21 mouse cellular contexts compared by ENCODE assay signal in genomic region chr9:77954981-77955380, GRCm38 (mm10). TPM values are rescaled to one million over a fixed set of nuclear protein-coding genes. Genes with fewer than 3 reads are reported as not detected.
A peak's percentile ranks its signal among the peaks of the same experiment; 100 is the strongest.
DNase-seq lines count a peak whose midpoint lies in the region; ATAC-seq and TF ChIP-seq lines count a peak whose summit lies in the region.
"Had no signal": no experiment of that assay in that cellular context is flagged by ENCODE, and none has a peak within 500 bp of the region (broad histone marks: within the 10 kb centered on the region; RNA-seq: fewer than 3 reads in every experiment).

No protein-coding gene starts in this region.

- H3K9me3 ChIP-seq in embryonic facial prominence, embryonic 13.5 days = no peaks in the 10 kb centered on the region
- no peaks in the 10 kb centered on the region for H3K9me3 ChIP-seq in embryonic facial prominence, embryonic 10.5 days
- no peaks in the 10 kb centered on the region for H3K9me3 ChIP-seq in kidney, postnatal 0 days (replicated peaks; ENCODE audit: low read length)
- no peaks in the 10 kb centered on the region for H3K9me3 ChIP-seq in lung, postnatal 0 days (ENCODE audit: low read length)
- no peaks in the 10 kb centered on the region for H3K9me3 ChIP-seq in midbrain, embryonic 16.5 days (replicated peaks; ENCODE audit: control insufficient read depth, low read length, poor library complexity, severe bottlenecking)
- H3K9me3 ChIP-seq: forebrain, embryonic 10.5 days; hindbrain, embryonic 13.5 days; midbrain, embryonic 12.5 days; neural tube, embryonic 12.5 days had no signal

- TF ChIP-seq CTCF in kidney, postnatal 0 days (IDR thresholded peaks at IDR 0.05; ENCODE audit: low read depth) = no peak
- TF ChIP-seq CTCF in lung, postnatal 0 days (IDR thresholded peaks at IDR 0.05) = no peak
- TF ChIP-seq CTCF in lung, adult 2 months (IDR thresholded peaks at IDR 0.05; ENCODE audit: insufficient read depth, low read length) = no peak

- no peak for DNase-seq in embryonic facial prominence, embryonic 10.5 days (ENCODE audit: low spot score)
- DNase-seq in kidney, postnatal 0 days (ENCODE audit: low spot score) = peak; percentile 24
- DNase-seq in kidney, adult 11 months = no peak
- DNase-seq in lung, postnatal 0 days (ENCODE audit: low spot score) = no peak
- no peak for DNase-seq in lung, adult 2 months
- DNase-seq in frontal cortex, postnatal 25 days (ENCODE audit: low spot score in 2 of 2) = no peak
- DNase-seq: B cell, adult 2 months; cerebellum, adult 18-20 months; cerebellum, postnatal 25 days; embryo, embryonic 11 days; heart, adult 18-20 months; heart, postnatal 10 days; kidney, adult 9 months; kidney, postnatal 4 days; thymus, postnatal 14 days had no signal

- H3K27me3 ChIP-seq in embryonic facial prominence, embryonic 13.5 days = no peaks in the 10 kb centered on the region
- H3K27me3 ChIP-seq in embryonic facial prominence, embryonic 10.5 days (replicated peaks; ENCODE audit: low read depth, poor library complexity, severe bottlenecking) = no peaks in the 10 kb centered on the region
- no peaks in the 10 kb centered on the region for H3K27me3 ChIP-seq in kidney, postnatal 0 days (ENCODE audit: insufficient read depth, low read length)
- no peaks in the 10 kb centered on the region for H3K27me3 ChIP-seq in lung, postnatal 0 days (replicated peaks; ENCODE audit: insufficient read depth, low read length)
- H3K27me3 ChIP-seq in midbrain, embryonic 16.5 days (ENCODE audit: control insufficient read depth, insufficient read depth, low read depth, low read length) = no peaks in the 10 kb centered on the region
- H3K27me3 ChIP-seq: hindbrain, embryonic 13.5 days; midbrain, embryonic 12.5 days; neural tube, embryonic 12.5 days had no signal

- H3K27ac ChIP-seq in embryonic facial prominence, embryonic 13.5 days = peak overlapping the region; percentile 17; the same call in 1 of the 2 replicates
- no peak overlapping the region for H3K27ac ChIP-seq in embryonic facial prominence, embryonic 10.5 days (replicated peaks)
- H3K27ac ChIP-seq in kidney, postnatal 0 days = no peak overlapping the region
- peak overlapping the region; percentile 34 for H3K27ac ChIP-seq in lung, postnatal 0 days (ENCODE audit: low read length)
- H3K27ac ChIP-seq in midbrain, embryonic 16.5 days (ENCODE audit: low read length) = no peak overlapping the region
- H3K27ac ChIP-seq: forebrain, embryonic 10.5 days; hindbrain, embryonic 13.5 days; midbrain, embryonic 12.5 days; neural tube, embryonic 12.5 days had no signal

- H3K4me2 ChIP-seq in embryonic facial prominence, embryonic 13.5 days = no peak overlapping the region
- H3K4me2 ChIP-seq in kidney, postnatal 0 days (ENCODE audit: low read length) = no peak overlapping the region
- H3K4me2 ChIP-seq in lung, postnatal 0 days (replicated peaks; ENCODE audit: low read depth, low read length) = no peak overlapping the region
- no peak overlapping the region for H3K4me2 ChIP-seq in midbrain, embryonic 16.5 days (ENCODE audit: low read length)
- H3K4me2 ChIP-seq: hindbrain, embryonic 13.5 days; midbrain, embryonic 12.5 days; neural tube, embryonic 12.5 days had no signal

- H3K36me3 ChIP-seq in embryonic facial prominence, embryonic 13.5 days = peaks cover 10% of the 10 kb centered on the region
- peaks cover 32% of the 10 kb centered on the region for H3K36me3 ChIP-seq in embryonic facial prominence, embryonic 10.5 days (replicated peaks)
- 0 out of 2 replicates have a peak, but pooled peaks cover 4% of the 10 kb centered on the region for H3K36me3 ChIP-seq in kidney, postnatal 0 days (ENCODE audit: insufficient read depth, low read length)
- H3K36me3 ChIP-seq in lung, postnatal 0 days (ENCODE audit: insufficient read depth, low read length) = peaks cover 10% of the 10 kb centered on the region; the same call in 1 of the 2 replicates
- H3K36me3 ChIP-seq in midbrain, embryonic 16.5 days (ENCODE audit: control insufficient read depth, insufficient read depth, low read length) = no peaks in the 10 kb centered on the region

- H3K9ac ChIP-seq in embryonic facial prominence, embryonic 13.5 days = no peak overlapping the region
- no peak overlapping the region for H3K9ac ChIP-seq in kidney, postnatal 0 days (ENCODE audit: low read depth, low read length)
- H3K9ac ChIP-seq in lung, postnatal 0 days (replicated peaks; ENCODE audit: low read depth) = no peak overlapping the region
- H3K9ac ChIP-seq in midbrain, embryonic 16.5 days (ENCODE audit: low read depth, low read length) = no peak overlapping the region
- H3K9ac ChIP-seq: hindbrain, embryonic 13.5 days; midbrain, embryonic 12.5 days; neural tube, embryonic 12.5 days had no signal

- H3K4me3 ChIP-seq in embryonic facial prominence, embryonic 13.5 days = no peak overlapping the region
- H3K4me3 ChIP-seq in embryonic facial prominence, embryonic 10.5 days = no peak overlapping the region
- H3K4me3 ChIP-seq in kidney, postnatal 0 days (replicated peaks; ENCODE audit: low read depth, low read length) = no peak overlapping the region
- no peak overlapping the region for H3K4me3 ChIP-seq in lung, postnatal 0 days (ENCODE audit: low read depth, low read length)
- H3K4me3 ChIP-seq in lung, adult 2 months (replicated peaks; ENCODE audit: extremely low read depth, low read depth, low read length) = no peak overlapping the region
- H3K4me3 ChIP-seq in midbrain, embryonic 16.5 days (ENCODE audit: low read depth, low read length) = no peak overlapping the region
- H3K4me3 ChIP-seq: forebrain, embryonic 10.5 days; hindbrain, embryonic 13.5 days; midbrain, embryonic 12.5 days; neural tube, embryonic 12.5 days had no signal

- no peak for TF ChIP-seq EP300 in lung, postnatal 0 days (IDR thresholded peaks at IDR 0.05)

- peaks cover 43% of the 10 kb centered on the region for H3K4me1 ChIP-seq in embryonic facial prominence, embryonic 13.5 days
- peaks cover 31% of the 10 kb centered on the region for H3K4me1 ChIP-seq in embryonic facial prominence, embryonic 10.5 days
- peaks cover 19% of the 10 kb centered on the region for H3K4me1 ChIP-seq in kidney, postnatal 0 days (replicated peaks; ENCODE audit: insufficient read depth, low read length)
- H3K4me1 ChIP-seq in lung, postnatal 0 days (ENCODE audit: insufficient read depth, low read depth, low read length) = peaks cover 14% of the 10 kb centered on the region
- H3K4me1 ChIP-seq in lung, adult 2 months (ENCODE audit: control insufficient read depth, insufficient read depth, low read length) = peaks cover 41% of the 10 kb centered on the region
- H3K4me1 ChIP-seq in midbrain, embryonic 16.5 days (ENCODE audit: control insufficient read depth, insufficient read depth, low read length) = no peaks in the 10 kb centered on the region

- ATAC-seq in embryonic facial prominence, embryonic 13.5 days (ENCODE audit: insufficient number of reproducible peaks, insufficient read depth, low FRiP score, low TSS enrichment, low read depth) = no peak
- ATAC-seq in kidney, postnatal 0 days (replicated peaks; ENCODE audit: low FRiP score, low read depth) = no peak
- ATAC-seq in lung, postnatal 0 days = no peak
- ATAC-seq in midbrain, embryonic 16.5 days = no peak

- TF ChIP-seq POLR2A in lung, adult 2 months (IDR thresholded peaks at IDR 0.05; ENCODE audit: borderline replicate concordance, extremely low read depth, low read depth, low read length) = no peak

- WGBS in embryonic facial prominence, embryonic 13.5 days = 84% methylated on average over 3 of the region's 3 CpGs
- 91% methylated on average over 3 of the region's 3 CpGs for WGBS in embryonic facial prominence, embryonic 10.5 days
- WGBS in kidney, postnatal 0 days = 69% methylated on average over 3 of the region's 3 CpGs
- WGBS in lung, postnatal 0 days = 55% methylated on average over 3 of the region's 3 CpGs
- 33% methylated on average over 3 of the region's 3 CpGs for WGBS in lung, adult 2 months
- 71% methylated on average over 3 of the region's 3 CpGs for WGBS in midbrain, embryonic 16.5 days

RNA-seq across cellular contexts. Expression of gene Elovl5, which starts 37.8 kb away (rescaled TPM):
- 65.4 and 78.8 TPM in 2 replicates for polyA plus RNA-seq in embryonic facial prominence, embryonic 13.5 days (2015; fragmentation: Nextera tagmentation; extraction: Ambion mirVana)
- polyA plus RNA-seq in embryonic facial prominence, embryonic 10.5 days (2016; fragmentation: Nextera tagmentation; extraction: Ambion mirVana) = 90.4 and 96.1 TPM in 2 replicates
- 60.5 and 68.4 TPM in 2 replicates for polyA plus RNA-seq in kidney, postnatal 0 days (2015; fragmentation: Nextera tagmentation; extraction: Ambion mirVana)
- polyA plus RNA-seq in lung, postnatal 0 days (2015; fragmentation: Nextera tagmentation; extraction: Ambion mirVana) = 179 and 213 TPM in 2 replicates
- 102 and 155 TPM in 2 replicates for polyA plus RNA-seq in lung, adult 2 months (2012; rRNA removed)
- polyA plus RNA-seq in midbrain, embryonic 16.5 days (2015; fragmentation: Nextera tagmentation; extraction: Ambion mirVana) = 66.4 and 67.4 TPM in 2 replicates

Comparison
In these comparisons a context has a peak if more than half of its experiments do, and no peak if none do; other contexts are left out.
1. H3K27ac ChIP-seq: peak in embryonic facial prominence, embryonic 13.5 days (single experiment) and lung, postnatal 0 days (single experiment); none in embryonic facial prominence, embryonic 10.5 days (single experiment), kidney, postnatal 0 days (single experiment) and midbrain, embryonic 16.5 days (single experiment).